ENCODE assay signal across 11 mouse cellular contexts in the genomic region with DNA sequence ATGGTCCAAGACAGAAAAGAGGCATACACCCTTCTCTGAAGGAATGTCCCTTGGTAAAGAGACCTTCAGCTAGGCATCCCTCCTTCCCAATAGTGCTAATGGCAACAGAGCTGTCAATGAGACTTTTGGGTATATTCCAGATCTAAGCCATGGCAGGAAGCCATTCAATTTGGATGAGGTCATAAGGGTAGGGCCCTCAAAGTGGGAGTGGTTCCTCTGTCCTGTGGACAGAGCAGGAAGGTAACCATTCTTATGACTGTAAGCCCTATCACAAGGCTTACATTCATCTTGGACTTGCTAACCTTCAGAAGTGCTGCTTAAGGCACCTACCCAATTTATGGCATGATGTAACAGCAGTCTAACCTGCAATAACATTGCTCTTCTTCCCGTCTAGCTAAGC. TPM values are rescaled to one million over a fixed set of nuclear protein-coding genes. Genes with fewer than 3 reads are reported as not detected.
DNase-seq lines count a peak whose midpoint lies in the region; ATAC-seq and TF ChIP-seq lines count a peak whose summit lies in the region.
"Had no signal": no experiment of that assay in that cellular context is flagged by ENCODE, and none has a peak within 500 bp of the region (broad histone marks: within the 10 kb centered on the region; RNA-seq: fewer than 3 reads in every experiment).

No protein-coding gene starts in this region.

- no peak for TF ChIP-seq CTCF in G1E (IDR thresholded peaks at IDR 0.05; ENCODE audit: low read depth, low read length)

- peak; percentile 37 for DNase-seq in adrenal gland, postnatal 10 days
- no peak for DNase-seq in adrenal gland, adult 18-20 months (ENCODE audit: low spot score in 2 of 2)
- DNase-seq in G1E (ENCODE audit: low spot score): no peak
- peak; percentile 67 to 86 for DNase-seq in lung, adult 18-20 months
- DNase-seq in left cerebral cortex, adult 9 months (ENCODE audit: low spot score in 2 of 2): no peak
- no peak for DNase-seq in left cerebral cortex, postnatal 36 days (ENCODE audit: low spot score in 2 of 2)
- DNase-seq: cerebellum, postnatal 10 days had no signal

- H3K9ac ChIP-seq in heart, embryonic 16.5 days (ENCODE audit: low read length): no peak overlapping the region
- H3K9ac ChIP-seq in forebrain, embryonic 16.5 days (replicated peaks; ENCODE audit: low read depth, low read length): no peak overlapping the region
- H3K9ac ChIP-seq: hindbrain, embryonic 14.5 days had no signal

- H3K4me3 ChIP-seq in G1E (ENCODE audit: low read depth, low read length): no peak overlapping the region
- H3K4me3 ChIP-seq in heart, embryonic 16.5 days (ENCODE audit: low read length): no peak overlapping the region
- H3K4me3 ChIP-seq in forebrain, embryonic 16.5 days (replicated peaks; ENCODE audit: low read length): no peak overlapping the region
- H3K4me3 ChIP-seq: erythroblast, embryonic 14.5 days had no signal

- H3K27me3 ChIP-seq in G1E (ENCODE audit: insufficient read depth, low read length): no peaks in the 10 kb centered on the region
- no peaks in the 10 kb centered on the region for H3K27me3 ChIP-seq in heart, embryonic 16.5 days (ENCODE audit: control insufficient read depth, insufficient read depth, low read length)
- H3K27me3 ChIP-seq in forebrain, embryonic 16.5 days (replicated peaks; ENCODE audit: control insufficient read depth, insufficient read depth, low read length): no peaks in the 10 kb centered on the region

- peak; percentile 7; the same call in 1 of the 2 replicates for ATAC-seq in G1E (ENCODE audit: extremely low read depth, insufficient number of reproducible peaks, low FRiP score, poor library complexity, severe bottlenecking)
- ATAC-seq in heart, embryonic 16.5 days (replicated peaks; ENCODE audit: extremely low read depth, insufficient read depth, low FRiP score): 0 out of 2 replicates have a peak, but pooled peaks have one; percentile 55
- ATAC-seq in forebrain, embryonic 16.5 days: no peak

- WGBS in heart, embryonic 16.5 days: 69% methylated on average over 1 of the region's 1 CpGs
- 97% methylated on average over 1 of the region's 1 CpGs for WGBS in forebrain, embryonic 16.5 days

- H3K4me2 ChIP-seq in heart, embryonic 16.5 days (ENCODE audit: low read depth, low read length): no peak overlapping the region
- H3K4me2 ChIP-seq in forebrain, embryonic 16.5 days (ENCODE audit: low read length): no peak overlapping the region
- H3K4me2 ChIP-seq: hindbrain, embryonic 14.5 days had no signal

- peaks cover 23% of the 10 kb centered on the region for H3K4me1 ChIP-seq in G1E (ENCODE audit: insufficient read depth, low read depth, low read length)
- peaks cover 3% of the 10 kb centered on the region; the same call in 1 of the 2 replicates for H3K4me1 ChIP-seq in heart, embryonic 16.5 days (ENCODE audit: control insufficient read depth, insufficient read depth, low read length)
- no peaks in the 10 kb centered on the region for H3K4me1 ChIP-seq in forebrain, embryonic 16.5 days (replicated peaks; ENCODE audit: control insufficient read depth, insufficient read depth, low read length)

- intact Hi-C loops in left cerebral cortex, postnatal 36 days (cut with DNase I): no loop called here

- no peaks in the 10 kb centered on the region for H3K9me3 ChIP-seq in G1E (replicated peaks)
- no peaks in the 10 kb centered on the region for H3K9me3 ChIP-seq in heart, embryonic 16.5 days (replicated peaks; ENCODE audit: control insufficient read depth, low read length)
- H3K9me3 ChIP-seq in forebrain, embryonic 16.5 days (ENCODE audit: control insufficient read depth, low read length): no peaks in the 10 kb centered on the region

- peaks cover 95% of the 10 kb centered on the region for H3K36me3 ChIP-seq in G1E (replicated peaks)
- H3K36me3 ChIP-seq in heart, embryonic 16.5 days (ENCODE audit: control insufficient read depth, insufficient read depth): peaks cover 56% of the 10 kb centered on the region
- peaks cover 43% of the 10 kb centered on the region for H3K36me3 ChIP-seq in forebrain, embryonic 16.5 days (ENCODE audit: control insufficient read depth, insufficient read depth)

- peak overlapping the region; percentile 69 for H3K27ac ChIP-seq in heart, embryonic 16.5 days (ENCODE audit: low read length)
- no peak overlapping the region for H3K27ac ChIP-seq in forebrain, embryonic 16.5 days (ENCODE audit: low read length)
- H3K27ac ChIP-seq: hindbrain, embryonic 14.5 days had no signal

RNA-seq across cellular contexts. Expression of gene Cldn19, which starts 19.4 kb away (rescaled TPM):
- total RNA-seq in adrenal gland, postnatal 10 days (2021): under 1 TPM; 0.54 to 0.64 TPM
- total RNA-seq in adrenal gland, adult 18-20 months (2021): under 1 TPM in 1 of 2 experiments, not detected in 1; 0.06 TPM
- not detected in 2 replicates for total RNA-seq in G1E (2014; fragmentation: Nextera tagmentation)
- 0.12 and 0.16 TPM in 2 replicates for total RNA-seq in G1E (2017)
- polyA plus RNA-seq in G1E (2012): not detected in 2 replicates
- not detected in 2 replicates for polyA plus RNA-seq in heart, embryonic 16.5 days (2015; fragmentation: Nextera tagmentation; extraction: Ambion mirVana)
- under 1 TPM; 0.27 to 0.32 TPM for total RNA-seq in left cerebral cortex, postnatal 36 days (2021)
- 0.08 and 0.09 TPM in 2 replicates for polyA plus RNA-seq in forebrain, embryonic 16.5 days (2015; fragmentation: Nextera tagmentation; extraction: Ambion mirVana)
- polyA plus RNA-seq: erythroblast, embryonic 14.5 days had no signal

RNA-seq across cellular contexts. Expression of gene Ybx1, which starts 19.8 kb away (rescaled TPM):
- 100 to 1,000 TPM; 521 to 559 TPM for total RNA-seq in adrenal gland, postnatal 10 days (2021)
- total RNA-seq in adrenal gland, adult 18-20 months (2021): 100 to 1,000 TPM; 714 to 717 TPM
- 2,303 and 2,320 TPM in 2 replicates for total RNA-seq in G1E (2014; fragmentation: Nextera tagmentation)
- total RNA-seq in G1E (2017): 1,199 and 1,332 TPM in 2 replicates
- polyA plus RNA-seq in G1E (2012): 2,579 and 3,487 TPM in 2 replicates
- 501 and 547 TPM in 2 replicates for polyA plus RNA-seq in heart, embryonic 16.5 days (2015; fragmentation: Nextera tagmentation; extraction: Ambion mirVana)
- 100 to 1,000 TPM; 211 to 212 TPM for total RNA-seq in left cerebral cortex, postnatal 36 days (2021)
- 731 and 789 TPM in 2 replicates for polyA plus RNA-seq in forebrain, embryonic 16.5 days (2015; fragmentation: Nextera tagmentation; extraction: Ambion mirVana)

RNA-seq across cellular contexts. Expression of gene P3h1, which starts 41.9 kb away (rescaled TPM):
- 10 to 100 TPM; 26.2 to 29.3 TPM for total RNA-seq in adrenal gland, postnatal 10 days (2021)
- total RNA-seq in adrenal gland, adult 18-20 months (2021): 10 to 100 TPM; 16.0 to 23.5 TPM
- total RNA-seq in G1E (2014; fragmentation: Nextera tagmentation) (9.3 and 14.1 TPM in 2 replicates), G1E (2017) (4.6 and 6.0 TPM in 2 replicates)
- polyA plus RNA-seq in G1E (2012): 5.9 and 6.6 TPM in 2 replicates
- polyA plus RNA-seq in heart, embryonic 16.5 days (2015; fragmentation: Nextera tagmentation; extraction: Ambion mirVana): 28.2 and 29.3 TPM in 2 replicates
- 1 to 10 TPM; 4.9 to 7.7 TPM for total RNA-seq in left cerebral cortex, postnatal 36 days (2021)
- 9.3 and 9.4 TPM in 2 replicates for polyA plus RNA-seq in forebrain, embryonic 16.5 days (2015; fragmentation: Nextera tagmentation; extraction: Ambion mirVana)

RNA-seq across cellular contexts. Expression of gene AU022252, which starts 42.1 kb away (rescaled TPM):
- total RNA-seq in adrenal gland, postnatal 10 days (2021): 10 to 100 TPM; 24.9 to 25.6 TPM
- total RNA-seq in adrenal gland, adult 18-20 months (2021): 10 to 100 TPM; 22.8 to 33.3 TPM
- total RNA-seq in G1E (2014; fragmentation: Nextera tagmentation): 16.2 and 25.9 TPM in 2 replicates
- 13.8 and 14.0 TPM in 2 replicates for total RNA-seq in G1E (2017)
- 10.1 and 15.2 TPM in 2 replicates for polyA plus RNA-seq in G1E (2012)
- 22.5 and 23.4 TPM in 2 replicates for polyA plus RNA-seq in heart, embryonic 16.5 days (2015; fragmentation: Nextera tagmentation; extraction: Ambion mirVana)
- 10 to 100 TPM; 28.0 to 34.5 TPM for total RNA-seq in left cerebral cortex, postnatal 36 days (2021)
- 27.9 and 30.1 TPM in 2 replicates for polyA plus RNA-seq in forebrain, embryonic 16.5 days (2015; fragmentation: Nextera tagmentation; extraction: Ambion mirVana)

RNA-seq across cellular contexts. Expression of gene Ppih, which starts 45.7 kb away (rescaled TPM):
- total RNA-seq in adrenal gland, postnatal 10 days (2021): 10 to 100 TPM; 20.3 to 26.3 TPM
- total RNA-seq in adrenal gland, adult 18-20 months (2021): 10 to 100 TPM; 16.7 to 17.6 TPM
- total RNA-seq in G1E (2014; fragmentation: Nextera tagmentation): 58.8 and 76.0 TPM in 2 replicates
- 171 and 181 TPM in 2 replicates for total RNA-seq in G1E (2017)
- polyA plus RNA-seq in G1E (2012): 2.5 and 4.5 TPM in 2 replicates
- 36.7 and 43.2 TPM in 2 replicates for polyA plus RNA-seq in heart, embryonic 16.5 days (2015; fragmentation: Nextera tagmentation; extraction: Ambion mirVana)
- 10 to 100 TPM; 15.2 to 16.2 TPM for total RNA-seq in left cerebral cortex, postnatal 36 days (2021)
- 60.5 and 63.3 TPM in 2 replicates for polyA plus RNA-seq in forebrain, embryonic 16.5 days (2015; fragmentation: Nextera tagmentation; extraction: Ambion mirVana)

Comparison
In these comparisons a context has a peak if more than half of its experiments do, and no peak if none do; other contexts are left out.
1. DNase-seq: peak in adrenal gland, postnatal 10 days (single experiment) and lung, adult 18-20 months (2 of 2); none in adrenal gland, adult 18-20 months (0 of 2), G1E (single experiment), left cerebral cortex, adult 9 months (0 of 2) and left cerebral cortex, postnatal 36 days (0 of 2).